Mouse (Mus musculus): ENCODE measurements around the gene Col18a1. TPM values are rescaled to one million over a fixed set of nuclear protein-coding genes. Genes with fewer than 3 reads are reported as not detected.
A peak's percentile ranks its signal among the peaks of the same experiment; 100 is the strongest.

Gene Col18a1
- polyA plus RNA-seq, 1 experiment from 2014 or later, result 104 TPM

DNA sequence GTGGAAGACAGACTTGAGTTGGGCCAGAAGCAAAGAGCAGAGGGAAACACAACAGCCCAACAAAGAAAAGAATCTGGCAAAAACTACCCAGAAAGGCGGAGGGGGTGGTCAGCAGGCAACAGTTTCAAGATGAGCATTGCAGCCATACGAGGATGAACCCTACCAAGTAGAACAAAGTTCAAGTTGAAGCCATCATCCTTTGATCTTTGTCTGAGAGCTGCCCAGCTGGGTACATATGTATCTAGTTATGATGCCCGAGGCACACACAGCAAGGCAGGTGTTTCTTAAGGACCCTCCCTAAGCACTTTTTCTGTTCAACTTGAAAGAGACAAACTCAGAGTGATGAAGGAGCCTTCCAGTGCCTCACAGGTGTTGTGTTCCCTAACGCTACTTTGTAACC is 66.6 kb downstream of the Col18a1 start:
- Histone ChIP-seq H3K9ac (ENCODE audit: low read depth, low read length) (no peak overlapping the region), H3K9me3 (replicated peaks; ENCODE audit: control insufficient read depth, low read length) (no peaks in the 10 kb centered on the region), H3K36me3 (ENCODE audit: control insufficient read depth, insufficient read depth) (no peaks in the 10 kb centered on the region), H3K4me2 (ENCODE audit: low read depth, low read length) (no peak overlapping the region), H3K4me3 (ENCODE audit: low read depth, low read length) (no peak overlapping the region), H3K27ac (ENCODE audit: low read length) (no peak overlapping the region), H3K27me3 (ENCODE audit: control insufficient read depth, insufficient read depth, low read depth, low read length) (no peaks in the 10 kb centered on the region), H3K4me1 (ENCODE audit: control insufficient read depth, low read depth, low read length) (no peaks in the 10 kb centered on the region; the same call in 1 of the 2 replicates)
- 51% methylated on average over 4 of the region's 4 CpGs for WGBS (ENCODE audit: insufficient replicate concordance)
- no peak for ATAC-seq (ENCODE audit: low read depth)

DNA sequence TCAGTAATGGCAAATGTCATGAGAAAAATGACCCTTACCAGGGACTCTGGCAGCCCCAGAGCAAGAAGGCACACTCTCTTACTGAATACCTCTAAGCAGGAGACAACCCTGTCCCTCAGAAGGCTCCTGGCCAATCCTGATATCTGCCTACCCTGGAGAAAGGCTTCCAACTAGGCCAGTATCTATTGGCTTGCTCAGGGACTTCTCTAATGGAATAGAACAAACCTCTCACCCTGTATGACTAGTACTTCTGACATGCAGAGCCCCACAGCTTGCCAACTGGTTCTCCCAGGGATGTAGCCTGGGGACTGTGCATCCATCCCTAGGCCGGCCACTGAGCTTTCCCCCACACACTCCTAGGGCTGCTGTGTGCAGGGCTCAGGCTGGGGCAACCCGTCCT is 67.7 kb downstream of the Col18a1 start:
- Histone ChIP-seq H3K36me3 (ENCODE audit: control insufficient read depth, insufficient read depth) (no peaks in the 10 kb centered on the region), H3K9ac (ENCODE audit: low read depth, low read length) (no peak overlapping the region), H3K4me2 (ENCODE audit: low read depth, low read length) (no peak overlapping the region), H3K9me3 (replicated peaks; ENCODE audit: control insufficient read depth, low read length) (no peaks in the 10 kb centered on the region), H3K27ac (ENCODE audit: low read length) (no peak overlapping the region), H3K27me3 (ENCODE audit: control insufficient read depth, insufficient read depth, low read depth, low read length) (no peaks in the 10 kb centered on the region), H3K4me1 (ENCODE audit: control insufficient read depth, low read depth, low read length) (no peaks in the 10 kb centered on the region; the same call in 1 of the 2 replicates), H3K4me3 (ENCODE audit: low read depth, low read length) (no peak overlapping the region)
- WGBS (ENCODE audit: insufficient replicate concordance), result 46% methylated on average over 2 of the region's 2 CpGs
- no peak for ATAC-seq (ENCODE audit: low read depth)

DNA sequence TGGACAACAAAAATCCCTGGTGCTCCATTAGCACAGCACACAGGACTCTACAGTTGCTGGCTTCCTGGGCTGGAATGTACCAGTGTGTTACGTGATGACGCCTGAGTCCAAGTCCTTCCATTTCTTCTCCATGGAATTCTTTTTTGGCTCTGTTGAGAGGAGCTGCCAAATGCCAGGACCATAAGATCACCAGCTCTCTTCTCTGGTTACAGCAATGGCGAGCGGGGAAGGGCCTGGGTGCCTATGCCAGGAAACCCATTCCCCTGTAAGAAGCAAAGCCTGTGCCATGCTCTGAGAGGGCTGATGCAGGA is 68.5 kb downstream of the Col18a1 start:
- Histone ChIP-seq H3K27me3 (ENCODE audit: control insufficient read depth, insufficient read depth, low read depth, low read length) (no peaks in the 10 kb centered on the region), H3K4me1 (ENCODE audit: control insufficient read depth, low read depth, low read length) (no peaks in the 10 kb centered on the region; the same call in 1 of the 2 replicates), H3K27ac (ENCODE audit: low read length) (no peak overlapping the region), H3K9ac (ENCODE audit: low read depth, low read length) (no peak overlapping the region), H3K4me2 (ENCODE audit: low read depth, low read length) (no peak overlapping the region), H3K9me3 (replicated peaks; ENCODE audit: control insufficient read depth, low read length) (no peaks in the 10 kb centered on the region), H3K36me3 (ENCODE audit: control insufficient read depth, insufficient read depth) (peaks cover 1% of the 10 kb centered on the region; the same call in 1 of the 2 replicates), H3K4me3 (ENCODE audit: low read depth, low read length) (no peak overlapping the region)
- WGBS (ENCODE audit: insufficient replicate concordance), result 63% methylated on average over 4 of the region's 4 CpGs
- no peak for ATAC-seq (ENCODE audit: low read depth)

DNA sequence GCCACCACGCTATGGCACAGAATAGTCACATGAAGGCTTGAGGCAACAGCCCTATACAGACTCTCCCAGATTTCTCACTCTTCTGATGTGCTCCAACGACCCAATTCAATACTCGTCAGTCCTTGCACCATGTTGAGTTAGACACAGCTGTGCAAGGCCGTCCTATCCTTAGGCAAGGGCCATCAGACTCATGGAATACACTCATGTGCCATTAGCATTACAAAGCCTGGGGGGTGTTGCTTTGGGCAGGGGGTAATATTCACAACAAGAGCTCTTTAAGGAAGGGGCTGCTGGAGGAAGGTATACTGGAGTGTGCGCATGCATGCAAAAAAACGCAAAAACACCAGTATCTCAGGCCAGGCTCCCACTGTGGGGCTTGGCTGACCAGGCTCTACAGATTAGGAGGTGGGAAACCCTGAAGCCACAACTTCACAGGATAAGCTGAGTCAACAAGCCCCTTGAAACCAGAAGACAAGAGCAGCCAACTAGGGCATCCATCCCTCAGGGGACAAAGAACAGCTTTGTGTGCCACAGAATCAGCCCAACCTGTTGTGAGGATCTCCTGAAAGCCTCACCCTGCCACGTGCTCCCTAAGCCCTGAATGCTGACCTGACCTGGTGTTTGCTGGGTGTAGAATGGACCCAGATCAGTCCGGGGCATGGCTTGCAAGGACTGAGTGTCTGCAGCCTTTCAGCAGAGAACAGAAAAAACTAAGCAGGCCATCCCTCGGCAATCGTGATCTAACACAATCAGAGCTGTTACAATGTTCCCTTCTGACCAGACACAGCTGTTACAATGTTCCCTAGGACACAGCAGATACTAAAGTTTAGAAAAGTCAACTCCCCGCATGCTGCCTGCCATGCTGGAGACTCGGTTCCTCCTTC is 69.1 kb downstream of the Col18a1 start:
- no peaks in the 10 kb centered on the region for H3K27me3 ChIP-seq (ENCODE audit: control insufficient read depth, insufficient read depth, low read depth, low read length)
- H3K27ac ChIP-seq (ENCODE audit: low read length), result no peak overlapping the region
- WGBS (ENCODE audit: insufficient replicate concordance), result 60% methylated on average over 12 of the region's 12 CpGs
- no peaks in the 10 kb centered on the region; the same call in 1 of the 2 replicates for H3K4me1 ChIP-seq (ENCODE audit: control insufficient read depth, low read depth, low read length)
- no peak overlapping the region for H3K9ac ChIP-seq (ENCODE audit: low read depth, low read length)
- H3K9me3 ChIP-seq (replicated peaks; ENCODE audit: control insufficient read depth, low read length), result no peaks in the 10 kb centered on the region
- no peak overlapping the region for H3K4me3 ChIP-seq (ENCODE audit: low read depth, low read length)
- ATAC-seq (ENCODE audit: low read depth), result 0 out of 2 replicates have a peak, but pooled peaks have one; percentile 47
- no peak overlapping the region for H3K4me2 ChIP-seq (ENCODE audit: low read depth, low read length)
- peaks cover 5% of the 10 kb centered on the region; the same call in 1 of the 2 replicates for H3K36me3 ChIP-seq (ENCODE audit: control insufficient read depth, insufficient read depth)

DNA sequence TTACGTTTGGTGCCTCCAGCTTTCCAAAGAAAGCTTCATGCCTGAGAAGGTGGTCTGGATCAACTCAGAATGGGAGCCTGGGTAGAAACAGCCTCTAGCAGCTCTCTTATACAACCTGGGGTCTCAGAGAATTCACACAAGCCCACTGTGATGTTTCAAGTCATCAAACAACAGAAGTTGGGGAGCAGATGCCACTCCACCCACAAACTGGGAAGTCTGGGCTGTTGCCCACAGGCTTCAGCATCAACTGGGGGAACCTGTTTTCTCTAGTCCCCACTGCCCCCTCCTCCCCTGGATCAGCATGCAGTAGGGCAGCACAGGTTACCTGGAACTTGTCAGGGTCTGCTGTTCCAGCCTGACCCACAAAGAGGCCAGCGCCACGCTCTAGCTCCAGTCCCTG is 70.7 kb downstream of the Col18a1 start:
- Histone ChIP-seq H3K4me2 (ENCODE audit: low read depth, low read length) (no peak overlapping the region), H3K4me1 (ENCODE audit: control insufficient read depth, low read depth, low read length) (peaks cover 2% of the 10 kb centered on the region; the same call in 1 of the 2 replicates), H3K9ac (ENCODE audit: low read depth, low read length) (no peak overlapping the region), H3K4me3 (ENCODE audit: low read depth, low read length) (no peak overlapping the region), H3K9me3 (replicated peaks; ENCODE audit: control insufficient read depth, low read length) (no peaks in the 10 kb centered on the region), H3K36me3 (ENCODE audit: control insufficient read depth, insufficient read depth) (peaks cover 5% of the 10 kb centered on the region; the same call in 1 of the 2 replicates), H3K27ac (ENCODE audit: low read length) (0 out of 2 replicates have a peak overlapping the region, but pooled peaks have one; percentile 43), H3K27me3 (ENCODE audit: control insufficient read depth, insufficient read depth, low read depth, low read length) (no peaks in the 10 kb centered on the region)
- 80% methylated on average over 3 of the region's 3 CpGs for whole genome bisulfite sequencing (ENCODE audit: insufficient replicate concordance)
- ATAC-seq (ENCODE audit: low read depth), result no peak

DNA sequence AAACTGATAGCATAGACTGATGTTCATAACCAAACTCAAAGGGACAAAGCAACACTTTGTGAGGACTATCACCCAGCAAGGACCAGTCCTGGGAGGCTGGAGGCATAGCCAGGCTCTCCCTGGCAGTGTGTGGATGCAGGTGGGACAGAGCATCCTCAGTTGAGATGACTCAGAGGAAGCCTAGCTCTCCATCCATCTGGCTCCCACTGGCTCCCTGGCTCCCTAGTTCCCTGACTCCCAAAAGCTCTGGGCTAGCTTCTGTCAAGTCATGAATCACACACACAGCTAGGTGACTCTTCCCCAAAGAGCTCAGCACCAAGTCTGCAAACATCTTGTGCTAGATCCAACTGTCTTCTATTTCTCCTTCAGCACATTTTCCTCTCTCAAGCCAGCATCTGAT is 72.5 kb downstream of the Col18a1 start:
- H3K9ac ChIP-seq (ENCODE audit: low read depth, low read length), result no peak overlapping the region
- no peak for ATAC-seq (ENCODE audit: low read depth)
- peaks cover 5% of the 10 kb centered on the region; the same call in 1 of the 2 replicates for H3K36me3 ChIP-seq (ENCODE audit: control insufficient read depth, insufficient read depth)
- no peak overlapping the region for H3K27ac ChIP-seq (ENCODE audit: low read length)
- H3K4me3 ChIP-seq (ENCODE audit: low read depth, low read length), result no peak overlapping the region
- H3K4me1 ChIP-seq (ENCODE audit: control insufficient read depth, low read depth, low read length), result peaks cover 7% of the 10 kb centered on the region; the same call in 1 of the 2 replicates
- no peaks in the 10 kb centered on the region for H3K27me3 ChIP-seq (ENCODE audit: control insufficient read depth, insufficient read depth, low read depth, low read length)
- H3K4me2 ChIP-seq (ENCODE audit: low read depth, low read length), result no peak overlapping the region
- H3K9me3 ChIP-seq (replicated peaks; ENCODE audit: control insufficient read depth, low read length), result no peaks in the 10 kb centered on the region

DNA sequence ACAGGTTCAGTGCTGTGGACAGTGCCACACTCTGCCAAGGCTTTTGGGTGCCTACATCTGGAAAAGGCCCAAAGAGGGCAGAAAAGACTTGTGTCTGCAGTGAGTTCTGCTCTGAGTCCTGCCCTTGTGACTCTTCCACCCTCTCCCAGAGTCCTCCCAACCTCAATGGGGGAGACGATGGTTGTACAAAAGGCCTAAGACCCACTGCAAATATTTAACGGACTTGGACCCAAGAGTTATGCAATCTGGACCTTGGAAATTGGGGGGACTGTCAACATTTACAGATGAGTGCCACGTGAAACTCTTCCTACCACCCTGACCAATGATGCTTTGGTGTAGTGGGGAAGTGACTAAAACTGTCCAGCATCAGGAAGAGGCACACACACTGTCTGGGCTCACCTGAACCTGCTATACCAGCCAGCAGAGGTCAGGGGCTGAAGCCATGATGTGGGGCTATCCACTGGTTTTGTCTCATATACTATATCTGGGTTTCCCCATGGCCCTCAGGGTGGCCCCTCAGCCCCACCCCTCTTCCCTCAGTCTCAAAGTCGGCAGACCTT is 74.7 kb downstream of the Col18a1 start:
- H3K4me1 ChIP-seq (ENCODE audit: control insufficient read depth, low read depth, low read length), result peaks cover 7% of the 10 kb centered on the region; the same call in 1 of the 2 replicates
- H3K27me3 ChIP-seq (ENCODE audit: control insufficient read depth, insufficient read depth, low read depth, low read length), result no peaks in the 10 kb centered on the region
- WGBS (ENCODE audit: insufficient replicate concordance), result 41% methylated on average over 4 of the region's 4 CpGs
- no peaks in the 10 kb centered on the region for H3K9me3 ChIP-seq (replicated peaks; ENCODE audit: control insufficient read depth, low read length)
- H3K4me2 ChIP-seq (ENCODE audit: low read depth, low read length), result no peak overlapping the region
- H3K36me3 ChIP-seq (ENCODE audit: control insufficient read depth, insufficient read depth), result peaks cover 5% of the 10 kb centered on the region; the same call in 1 of the 2 replicates
- H3K9ac ChIP-seq (ENCODE audit: low read depth, low read length), result no peak overlapping the region
- no peak overlapping the region for H3K4me3 ChIP-seq (ENCODE audit: low read depth, low read length)
- ATAC-seq (ENCODE audit: low read depth), result peak; percentile 90
- H3K27ac ChIP-seq (ENCODE audit: low read length), result peak overlapping the region; percentile 76

DNA sequence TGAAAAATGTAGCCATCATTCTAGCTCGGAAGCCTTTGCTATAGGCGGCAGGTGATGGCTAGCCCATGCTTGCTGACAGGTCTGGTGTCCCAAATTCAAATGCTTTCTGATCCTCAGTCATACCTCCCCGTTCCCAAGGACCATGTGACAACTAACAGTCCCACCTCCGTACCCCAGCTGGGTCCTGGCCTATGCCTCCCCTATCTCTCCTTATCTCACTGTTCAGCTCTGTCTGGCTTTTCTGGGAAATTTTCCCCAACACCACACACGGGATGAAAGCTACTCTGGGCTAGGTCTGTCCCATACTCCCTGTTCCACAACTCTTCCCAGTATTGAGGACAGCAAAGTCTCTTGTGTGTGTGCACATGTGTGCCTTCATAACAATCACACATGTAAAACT is 76.3 kb downstream of the Col18a1 start:
- 37% methylated on average over 5 of the region's 5 CpGs for WGBS (ENCODE audit: insufficient replicate concordance)
- no peak for ATAC-seq (ENCODE audit: low read depth)

DNA sequence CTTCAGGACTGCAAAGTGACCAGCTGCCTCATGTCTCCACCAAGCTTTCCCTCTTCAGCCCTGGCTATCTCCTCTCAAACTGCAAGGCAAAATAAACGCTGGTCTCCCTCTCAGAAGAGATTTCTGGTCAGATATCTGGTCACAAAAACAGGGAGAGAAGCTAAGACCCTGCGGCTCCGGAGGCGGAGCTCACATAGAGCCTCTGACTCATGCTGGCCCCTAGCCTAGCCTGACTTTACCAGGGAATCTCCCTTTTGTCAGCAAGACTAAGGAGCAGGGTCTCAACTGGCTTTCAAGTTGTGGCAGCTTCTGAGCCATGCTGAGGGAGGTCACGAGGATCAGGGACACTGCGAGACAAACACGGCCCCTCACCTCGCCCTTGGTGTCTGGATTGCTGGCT is 77.0 kb downstream of the Col18a1 start:
- H3K4me3 ChIP-seq (ENCODE audit: low read depth, low read length), result no peak overlapping the region
- peaks cover 7% of the 10 kb centered on the region; the same call in 1 of the 2 replicates for H3K4me1 ChIP-seq (ENCODE audit: control insufficient read depth, low read depth, low read length)
- no peak overlapping the region for H3K4me2 ChIP-seq (ENCODE audit: low read depth, low read length)
- H3K9ac ChIP-seq (ENCODE audit: low read depth, low read length), result no peak overlapping the region
- H3K9me3 ChIP-seq (replicated peaks; ENCODE audit: control insufficient read depth, low read length), result no peaks in the 10 kb centered on the region
- ATAC-seq (ENCODE audit: low read depth), result no peak
- WGBS (ENCODE audit: insufficient replicate concordance), result 62% methylated on average over 8 of the region's 8 CpGs
- H3K27ac ChIP-seq (ENCODE audit: low read length), result no peak overlapping the region
- no peaks in the 10 kb centered on the region for H3K27me3 ChIP-seq (ENCODE audit: control insufficient read depth, insufficient read depth, low read depth, low read length)
- peaks cover 5% of the 10 kb centered on the region; the same call in 1 of the 2 replicates for H3K36me3 ChIP-seq (ENCODE audit: control insufficient read depth, insufficient read depth)

More for the DNA sequence above, 76.3 kb downstream of the Col18a1 start:
- peaks cover 7% of the 10 kb centered on the region; the same call in 1 of the 2 replicates for H3K4me1 ChIP-seq (ENCODE audit: control insufficient read depth, low read depth, low read length)
- peak overlapping the region; percentile 7 for H3K27ac ChIP-seq (ENCODE audit: low read length)
- H3K9ac ChIP-seq (ENCODE audit: low read depth, low read length), result no peak overlapping the region
- no peak overlapping the region for H3K4me2 ChIP-seq (ENCODE audit: low read depth, low read length)
- H3K4me3 ChIP-seq (ENCODE audit: low read depth, low read length), result no peak overlapping the region
- H3K27me3 ChIP-seq (ENCODE audit: control insufficient read depth, insufficient read depth, low read depth, low read length), result no peaks in the 10 kb centered on the region
- peaks cover 5% of the 10 kb centered on the region; the same call in 1 of the 2 replicates for H3K36me3 ChIP-seq (ENCODE audit: control insufficient read depth, insufficient read depth)
- H3K9me3 ChIP-seq (replicated peaks; ENCODE audit: control insufficient read depth, low read length), result no peaks in the 10 kb centered on the region
